Mouse (Mus musculus): ENCODE data around the gene Rbms3.

The Rbms3 gene

DNA sequence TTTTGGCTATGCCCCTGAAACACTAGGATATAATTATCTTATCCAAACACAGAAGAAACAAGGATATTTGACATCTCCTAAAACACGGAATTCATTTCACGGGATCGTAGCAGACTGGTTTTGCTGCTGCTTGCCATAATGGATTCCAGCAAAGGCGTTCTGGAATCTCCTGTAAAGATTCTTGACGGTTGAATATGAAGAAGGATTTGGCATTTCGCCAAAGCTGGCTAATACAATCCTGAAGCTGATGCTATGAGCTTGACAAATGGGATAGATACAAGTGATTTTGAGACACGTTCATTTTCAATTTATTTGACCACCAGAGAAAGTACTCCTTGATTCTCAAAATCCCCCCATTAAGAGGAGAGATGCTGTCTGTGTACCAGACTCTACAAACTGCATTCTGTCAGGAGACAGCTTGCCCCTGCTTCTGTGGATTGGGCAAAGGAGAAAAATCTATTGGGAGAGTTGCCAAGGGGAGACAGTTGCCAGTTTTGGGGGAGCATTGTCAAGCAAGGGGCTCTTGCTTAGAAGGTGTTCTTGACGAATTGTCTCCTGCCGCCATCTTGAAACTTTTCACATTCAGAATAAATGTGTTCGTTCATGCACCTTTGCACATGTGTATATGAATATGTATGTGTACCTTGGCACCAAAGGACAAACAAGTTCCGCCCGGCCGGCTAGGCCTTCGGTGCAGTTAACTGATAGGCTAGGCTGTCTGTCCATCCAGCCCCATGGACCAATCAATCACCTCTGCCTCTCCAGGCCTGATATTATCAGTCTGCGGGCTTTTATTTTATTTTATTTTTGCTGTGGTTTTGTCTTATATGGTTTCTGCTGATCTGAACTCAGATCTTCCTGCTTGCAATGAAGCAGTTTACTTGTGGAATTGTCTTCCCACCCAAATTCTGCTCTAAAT lies 442.3 kb downstream of the Rbms3 start:
- no peak for DNase-seq (ENCODE audit: low spot score)

DNA sequence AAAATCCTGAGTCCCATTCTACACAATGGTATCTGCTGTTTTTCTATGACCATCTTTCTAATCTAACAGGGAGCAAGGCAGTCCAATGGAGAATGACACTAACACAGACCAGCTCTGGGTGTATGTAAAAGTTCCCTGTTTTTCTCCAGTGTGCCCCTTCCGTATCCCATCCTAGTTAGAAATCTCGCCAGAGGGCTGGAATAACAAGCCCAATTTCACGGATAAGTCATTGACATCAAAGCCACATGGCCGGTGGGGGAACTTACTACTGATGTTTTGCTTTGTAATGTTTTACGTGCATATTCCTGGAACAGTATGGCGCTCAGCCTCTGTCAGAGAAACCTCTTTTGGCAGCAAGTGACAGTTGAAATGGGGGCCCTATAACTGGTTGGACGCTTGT lies 449.1 kb downstream of the Rbms3 start:
- DNase-seq (ENCODE audit: low spot score): no peak

- no peak for DNase-seq (ENCODE audit: low spot score)
Observed at GRCm38 (mm10) chr9:117178366-117178765, 451.3 kb downstream of the Rbms3 start.

DNA sequence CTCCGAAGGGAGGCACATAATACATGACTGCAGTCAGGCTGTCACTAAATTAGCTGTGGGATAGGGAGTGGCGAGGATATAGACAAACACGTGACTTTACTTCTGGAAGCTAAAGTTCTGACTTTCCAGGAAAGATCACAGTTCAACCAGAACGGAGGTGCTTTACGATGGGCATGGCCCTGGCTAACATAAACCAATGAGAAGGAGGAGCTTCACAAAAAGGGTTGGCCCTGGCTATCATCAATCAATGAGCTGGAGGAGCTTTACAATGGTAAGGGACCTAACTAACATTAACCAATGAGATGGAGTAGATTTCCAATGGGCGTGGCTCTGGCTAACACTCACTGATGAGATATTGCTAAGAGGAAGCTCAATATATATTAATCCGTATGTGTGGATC lies 457.2 kb downstream of the Rbms3 start:
- no peak for DNase-seq (ENCODE audit: low spot score)

DNA sequence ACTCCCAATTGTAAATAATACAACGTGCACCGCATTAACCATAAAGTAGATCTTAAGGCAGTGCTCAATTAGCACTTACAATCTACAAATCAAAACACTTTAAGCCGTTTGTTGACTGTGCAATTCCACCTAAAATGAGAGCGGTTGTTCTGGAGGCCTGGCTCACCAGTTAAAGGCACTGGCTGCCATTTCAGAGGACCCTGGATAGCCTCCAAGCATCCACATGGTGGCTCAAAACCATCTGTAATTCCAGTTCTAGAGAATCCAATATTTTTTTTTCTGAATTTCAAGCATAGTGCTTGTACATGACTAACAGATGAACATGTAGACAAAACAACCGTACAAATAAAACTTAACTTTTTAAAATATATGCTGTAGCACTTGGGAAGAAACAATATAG lies 460.5 kb downstream of the Rbms3 start:
- no peak for DNase-seq (ENCODE audit: low spot score)

GRCm38 (mm10) chr9:117163143-117163542 lies 466.6 kb downstream of the Rbms3 start:
- peak; percentile 16 for DNase-seq (ENCODE audit: low spot score)

- DNase-seq (ENCODE audit: low spot score): peak; percentile 29
Observed at GRCm38 (mm10) chr9:117161150-117161549, 468.6 kb downstream of the Rbms3 start.

DNA sequence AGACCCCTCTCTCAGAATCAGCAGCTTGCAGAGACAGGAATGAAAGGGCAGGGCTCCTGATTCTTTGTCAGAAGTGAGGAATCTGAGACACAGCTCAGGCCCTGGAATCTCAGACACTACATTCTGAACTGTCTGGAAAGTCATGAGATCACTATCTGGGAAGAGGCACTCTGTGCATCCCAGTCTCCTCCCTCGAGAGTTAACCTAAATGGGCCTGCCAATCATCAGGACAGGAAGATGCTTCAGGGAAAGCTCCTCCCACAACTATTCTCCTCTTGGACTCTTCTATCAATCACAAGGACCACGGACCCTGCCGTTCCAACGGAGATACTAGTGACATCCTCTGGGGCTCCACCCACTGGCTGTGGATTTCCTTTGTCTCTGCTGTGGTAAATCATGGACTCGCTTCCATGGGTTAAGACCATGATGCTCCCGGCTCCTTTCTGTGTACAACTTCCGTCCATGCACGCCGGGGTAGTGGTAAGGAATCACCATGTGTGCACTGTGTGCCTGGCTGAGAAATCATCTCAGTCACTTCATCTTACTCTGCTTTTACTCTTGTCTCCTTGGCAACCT lies 473.3 kb downstream of the Rbms3 start:
- no peak for DNase-seq (ENCODE audit: low spot score)

- DNase-seq (ENCODE audit: low spot score): no peak
Observed at GRCm38 (mm10) chr9:117154590-117154989, 475.1 kb downstream of the Rbms3 start.

DNA sequence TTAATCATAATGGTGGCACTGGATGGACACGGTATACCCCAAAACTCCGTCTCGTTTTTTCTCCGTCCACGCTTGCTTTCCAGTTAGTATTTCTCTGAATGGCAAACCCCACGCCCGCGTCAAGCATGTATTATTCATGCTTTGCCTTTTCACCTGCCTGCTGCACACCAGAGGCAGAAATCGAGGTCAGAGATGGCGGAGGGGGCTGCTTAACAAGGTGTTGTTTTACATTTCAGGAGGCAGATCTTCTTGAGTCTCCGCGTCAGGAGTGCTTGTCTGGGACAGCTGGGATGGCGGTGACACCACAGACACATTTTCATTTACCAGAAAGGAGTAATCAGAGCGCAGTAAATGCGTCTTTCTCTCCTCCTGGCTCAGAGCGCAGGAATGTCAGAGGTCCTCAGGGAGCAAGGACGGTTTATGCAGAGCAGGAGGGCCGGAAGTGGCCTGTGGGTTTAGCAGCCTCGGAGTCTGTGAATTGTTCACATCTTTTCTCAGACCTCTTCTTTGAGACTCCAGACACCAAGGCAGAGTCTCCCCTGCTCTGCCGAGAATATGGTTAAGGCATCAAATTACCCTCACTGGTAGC lies 475.9 kb downstream of the Rbms3 start:
- no peak for DNase-seq (ENCODE audit: low spot score)

DNA sequence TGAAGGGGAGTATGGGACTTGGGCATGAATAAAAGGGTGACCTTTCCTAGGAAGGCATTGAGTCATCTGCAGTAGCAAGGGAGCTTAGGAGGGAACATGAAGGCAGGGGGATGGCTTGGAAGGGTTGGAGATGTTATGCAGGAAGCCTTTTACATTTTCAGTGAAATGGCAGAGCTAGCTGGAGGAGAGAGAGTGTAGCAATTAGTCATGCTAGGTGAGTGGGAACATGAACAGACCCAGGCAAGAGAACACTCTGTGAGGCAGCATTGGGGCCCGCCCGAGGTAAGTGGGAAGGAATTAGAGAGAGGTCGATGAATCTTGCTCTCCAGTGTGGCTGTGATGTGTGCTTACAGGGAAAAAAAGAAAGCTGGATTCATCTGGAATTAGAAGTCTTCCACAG lies 477.8 kb downstream of the Rbms3 start:
- no peak for DNase-seq (ENCODE audit: low spot score)

DNA sequence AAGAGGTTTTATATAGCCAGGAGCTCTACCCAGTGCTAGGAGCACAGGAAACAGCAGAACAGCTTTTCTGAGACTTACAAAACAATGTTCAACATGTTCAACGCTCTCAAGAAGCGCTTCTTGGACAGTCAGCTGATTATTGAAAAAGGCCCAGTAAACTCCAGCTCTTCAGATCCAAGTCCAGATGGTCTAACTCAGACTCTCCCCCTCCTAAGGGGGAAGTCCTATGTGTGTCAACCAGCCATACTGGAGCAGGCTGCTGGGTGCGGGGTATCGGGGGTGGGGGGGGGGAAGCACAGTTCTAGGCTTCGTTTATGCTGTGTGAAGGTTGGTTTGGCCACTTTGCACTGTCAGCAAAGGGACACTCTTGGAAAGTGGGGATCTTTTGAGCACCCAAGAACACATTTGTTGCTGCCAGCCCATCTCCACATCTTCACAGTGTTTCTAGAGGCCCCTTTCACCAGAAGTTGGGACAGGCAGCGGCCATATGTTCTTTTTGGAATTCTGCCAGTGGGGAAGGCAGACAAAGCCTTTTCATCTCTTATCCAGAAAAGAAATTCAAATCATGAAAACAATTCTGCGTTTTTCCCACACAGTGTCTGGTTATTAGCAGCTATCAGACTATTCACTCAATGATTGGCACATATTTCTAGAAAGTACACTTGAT lies 485.5 kb downstream of the Rbms3 start:
- no peak for DNase-seq (ENCODE audit: low spot score)

GRCm38 (mm10) chr9:117139971-117140370 lies 489.7 kb downstream of the Rbms3 start:
- no peak for DNase-seq (ENCODE audit: low spot score)

DNA sequence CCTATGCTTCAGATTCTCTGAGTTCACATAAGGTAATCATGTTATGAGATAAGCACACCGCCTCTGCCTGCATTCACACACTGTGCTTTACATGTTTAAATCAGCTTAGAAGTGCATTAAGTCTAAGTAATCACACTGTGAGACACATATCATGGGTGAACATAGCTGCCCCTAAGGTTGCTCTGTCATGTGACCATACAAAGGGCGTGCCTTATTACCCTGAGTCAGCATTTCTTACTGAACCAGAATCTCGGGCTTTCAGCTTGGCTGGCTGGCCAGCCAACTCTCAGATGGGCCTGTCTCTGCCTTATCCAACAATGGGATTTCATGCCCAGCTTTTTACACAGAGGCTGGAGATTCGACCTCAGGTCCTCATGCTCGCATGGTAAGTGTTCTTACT lies 493.3 kb downstream of the Rbms3 start:
- peak; percentile 10 for DNase-seq (ENCODE audit: low spot score)

DNA sequence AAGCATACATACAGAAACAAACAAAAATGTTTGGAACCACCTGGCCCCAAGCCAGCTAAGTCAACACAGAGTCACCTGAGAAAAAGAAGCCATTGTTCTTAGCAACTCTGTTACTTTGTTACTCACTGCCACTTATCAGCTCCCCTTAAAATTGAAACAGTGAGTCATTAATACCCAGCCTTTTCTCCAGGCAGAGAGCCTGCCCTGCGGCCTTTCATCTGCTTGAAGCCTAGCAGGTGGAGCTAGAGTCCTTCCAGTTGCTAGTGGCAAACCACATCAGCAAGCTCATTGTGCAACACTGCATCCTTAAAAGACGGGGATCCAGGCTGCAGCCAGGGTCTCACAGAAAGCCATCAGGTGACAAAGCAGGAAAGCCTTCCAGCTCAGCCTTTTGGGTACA lies 495.7 kb downstream of the Rbms3 start:
- no peak for DNase-seq (ENCODE audit: low spot score)

DNA sequence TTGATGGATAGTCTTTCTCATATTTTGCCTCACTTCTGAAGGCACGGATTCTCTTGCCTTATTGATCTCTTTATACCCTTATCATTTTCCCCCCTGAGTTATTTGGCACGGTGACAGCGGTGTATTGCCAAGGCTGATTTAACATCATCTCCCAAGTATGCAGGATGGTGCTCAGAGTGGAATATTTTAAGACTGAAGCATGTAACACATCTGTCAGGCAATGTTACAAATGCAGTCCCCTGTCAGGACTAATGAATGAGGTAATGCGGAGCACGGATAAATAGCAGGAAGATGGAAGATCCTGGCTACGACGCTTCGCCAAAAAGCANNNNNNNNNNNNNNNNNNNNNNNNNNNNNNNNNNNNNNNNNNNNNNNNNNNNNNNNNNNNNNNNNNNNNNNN lies 502.9 kb downstream of the Rbms3 start:
- no peak for DNase-seq (ENCODE audit: low spot score)

DNA sequence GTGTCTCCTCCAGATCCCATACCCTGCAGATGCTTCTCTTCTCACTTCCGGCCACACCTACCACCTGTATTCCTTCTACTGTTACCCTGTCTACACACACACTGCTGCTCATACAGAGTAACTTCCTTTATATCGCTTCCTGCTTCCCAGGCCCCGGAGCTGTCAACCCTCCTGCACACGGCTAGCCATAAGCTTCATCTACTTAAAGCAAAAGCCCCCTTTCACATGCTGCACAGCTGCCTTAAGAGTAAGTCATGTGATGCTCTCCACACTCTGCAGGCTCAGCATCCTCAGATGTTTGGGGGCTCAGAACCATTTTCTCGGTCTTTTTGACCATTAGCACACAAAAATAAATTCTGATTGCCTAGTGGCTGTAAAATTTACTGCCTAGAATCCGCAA lies 503.9 kb downstream of the Rbms3 start:
- DNase-seq (ENCODE audit: low spot score): no peak

GRCm38 (mm10) chr9:117121572-117121971 lies 508.1 kb downstream of the Rbms3 start:
- no peak for DNase-seq (ENCODE audit: low spot score)

DNA sequence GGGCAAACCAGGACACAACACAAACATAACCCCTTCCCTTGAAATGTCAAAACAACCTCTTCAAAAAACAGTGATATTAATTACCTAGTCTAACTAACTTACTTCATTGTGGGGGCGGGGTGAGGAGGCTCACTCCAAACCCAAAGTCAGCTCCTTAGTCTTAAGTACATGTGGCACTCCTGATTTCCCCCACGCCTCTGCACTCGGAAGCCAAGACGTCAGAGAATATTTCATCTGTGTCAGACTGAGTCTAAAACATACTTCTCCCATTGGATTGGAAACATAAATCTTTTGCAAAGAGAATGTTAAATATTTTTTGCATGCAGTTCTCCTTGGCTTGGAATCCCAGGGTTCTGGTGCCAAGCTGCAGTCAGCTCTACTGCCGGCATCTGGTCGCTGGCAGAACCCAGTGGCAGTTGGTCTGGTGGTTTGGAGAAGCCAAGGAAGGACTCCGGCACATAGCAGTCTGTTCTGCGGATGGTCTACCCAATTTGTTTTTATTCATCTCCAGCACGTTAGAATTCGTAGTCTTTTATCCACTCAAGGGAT lies 512.5 kb downstream of the Rbms3 start:
- no peak for DNase-seq (ENCODE audit: low spot score)

DNA sequence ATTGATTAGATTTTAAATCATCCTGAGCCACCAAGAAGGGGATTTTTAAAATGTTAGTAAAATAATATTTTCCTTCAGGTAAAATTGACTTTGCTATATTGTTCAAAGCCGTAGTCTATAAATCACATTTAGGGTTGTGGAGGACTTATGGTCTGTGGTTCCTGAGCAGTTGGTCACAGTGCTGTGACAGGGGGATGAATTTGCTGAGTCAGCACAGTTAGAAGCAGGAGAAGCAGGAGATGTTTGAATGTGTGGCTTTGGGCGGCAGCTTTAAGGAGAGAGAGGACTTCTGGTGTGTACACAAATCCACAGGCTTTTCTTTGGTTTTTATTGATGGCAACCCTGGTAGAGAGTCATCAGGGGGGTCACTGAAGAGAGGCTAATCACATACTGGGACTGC lies 514.1 kb downstream of the Rbms3 start:
- no peak for DNase-seq (ENCODE audit: low spot score)

DNA sequence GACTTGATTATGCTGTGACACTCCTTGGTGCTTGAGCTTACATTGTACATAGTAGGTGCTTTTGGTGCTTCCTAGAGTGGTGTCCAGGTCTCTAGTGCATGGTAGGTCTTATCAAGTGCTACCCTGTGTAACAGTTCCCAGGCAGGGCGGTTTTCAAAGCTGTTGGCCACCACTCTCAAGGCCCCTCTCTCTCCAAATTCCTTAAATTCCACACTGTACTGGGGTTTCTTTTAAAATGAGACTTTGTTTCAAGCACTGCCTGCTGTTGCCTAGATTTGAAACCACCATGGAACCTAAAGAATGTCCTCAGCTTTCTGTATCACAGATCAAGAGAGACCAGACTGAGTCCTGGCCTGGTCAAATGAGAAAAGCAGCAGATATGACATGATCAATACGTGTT lies 516.1 kb downstream of the Rbms3 start:
- no peak for DNase-seq (ENCODE audit: low spot score)

- no peak for DNase-seq (ENCODE audit: low spot score)
Observed at GRCm38 (mm10) chr9:117107926-117108325, 521.8 kb downstream of the Rbms3 start.

Measured in adipocyte (in vitro differentiated cells).